Mouse (Mus musculus) kidney, postnatal 0 days (tissue): ENCODE measurements around the gene Hoxb6. TPM values are rescaled to one million over a fixed set of nuclear protein-coding genes. Genes with fewer than 3 reads are reported as not detected.

Experiments
- ATAC-seq: fragments of 200-750 bp; cut with Nextera tagmentation; replicated peaks from 2 replicates; pipeline ENCODE4 v1.8.0; 2017; ENCODE audit warnings: low read depth, moderate number of reproducible peaks, moderate TSS enrichment, moderate library complexity; ENCODE audit not compliant: low FRiP score
- DNase-seq: peaks from one replicate; pipeline ENCODE4 v3.0.0-alpha.2; 2016; ENCODE audit warnings: low spot score
- H3K27ac ChIP-seq: fragments of 300-500 bp; sonication (generic); 2 replicates; pipeline ENCODE4 v1.5.1; 2014; ENCODE audit warnings: mild to moderate bottlenecking
- H3K27me3 ChIP-seq: fragments of 300-500 bp; sonication (generic); 2 replicates; pipeline ENCODE4 v1.6.1; 2014; ENCODE audit warnings: low read length, mixed read lengths; ENCODE audit not compliant: insufficient read depth
- H3K36me3 ChIP-seq: fragments of 300-500 bp; sonication (generic); 2 replicates; pipeline ENCODE4 v1.6.1; 2014; ENCODE audit warnings: low read length, mixed read lengths; ENCODE audit not compliant: insufficient read depth
- H3K4me1 ChIP-seq: fragments of 300-500 bp; sonication (generic); replicated peaks from 2 replicates; pipeline ENCODE4 v1.6.1; 2014; ENCODE audit warnings: antibody characterized with exemption, low read length, mixed read lengths; ENCODE audit not compliant: insufficient read depth
- H3K4me2 ChIP-seq: fragments of 300-500 bp; sonication (generic); 2 replicates; pipeline ENCODE4 v1.6.1; 2014; ENCODE audit warnings: mild to moderate bottlenecking, low read length, moderate library complexity, mixed read lengths
- H3K4me3 ChIP-seq: fragments of 300-500 bp; sonication (generic); replicated peaks from 2 replicates; pipeline ENCODE4 v1.5.1; 2014; ENCODE audit warnings: low read depth, low read length
- H3K9ac ChIP-seq: fragments of 300-500 bp; sonication (generic); 2 replicates; pipeline ENCODE4 v1.6.1; 2014; ENCODE audit warnings: low read depth, low read length
- H3K9me3 ChIP-seq: fragments of 300-500 bp; sonication (generic); replicated peaks from 2 replicates; pipeline ENCODE4 v1.6.1; 2016; ENCODE audit warnings: low read length, inconsistent platforms, mixed read lengths
- CTCF ChIP-seq: IDR thresholded peaks from 2 replicates; pipeline ENCODE4 v1.5.1; 2016; ENCODE audit warnings: antibody characterized with exemption, low read depth, mild to moderate bottlenecking, moderate library complexity
- WGBS: fragments of 180-500 bp; shearing (Covaris S2); extraction: QIAGEN DNeasy Blood & Tissue Kit; methylation state at CpG from one replicate; pipeline ENCODE4 v1.1.7; 2014; 5-methylcytosine and 5-hydroxymethylcytosine counted together
- polyA plus RNA-seq: library from polyadenylated mRNA; unstranded; fragments of >200 nt; fragmentation: Nextera tagmentation; extraction: Ambion mirVana; gene quantifications from 2 replicates; pipeline ENCODE4 v1.2.1, GENCODE M21; 2015

Gene Hoxb6
- polyA plus RNA-seq, 1 experiment from 2014 or later = 45.0 TPM

DNA sequence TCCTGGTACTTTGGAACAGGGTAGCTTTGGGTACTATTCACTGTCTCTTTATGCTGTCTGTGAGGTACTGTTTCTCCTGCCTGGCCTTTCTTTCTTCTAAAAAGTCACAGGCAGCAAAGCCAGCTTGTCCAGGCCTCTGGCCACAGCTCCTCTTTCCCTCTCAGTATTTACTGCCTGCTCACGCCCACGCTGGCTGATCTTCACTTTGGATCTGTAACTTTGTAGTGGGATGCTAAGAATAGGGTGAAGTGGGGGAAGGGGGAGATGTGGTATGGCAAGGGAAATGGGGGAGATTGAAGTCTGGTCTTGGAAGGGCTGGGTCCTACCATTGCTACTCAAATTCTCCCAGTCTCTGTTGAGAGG lies 41.7 kb downstream of the Hoxb6 start:
- Histone ChIP-seq H3K27ac (peak overlapping the region; percentile 96), H3K9me3 (no peaks in the 10 kb centered on the region), H3K4me3 (0 out of 2 replicates have a peak overlapping the region, but pooled peaks have one; percentile 33), H3K36me3 (peaks cover 10% of the 10 kb centered on the region; the same call in 1 of the 2 replicates), H3K9ac (peak overlapping the region; percentile 73; the same call in 1 of the 2 replicates), H3K27me3 (no peaks in the 10 kb centered on the region), H3K4me2 (peak overlapping the region; percentile 72), H3K4me1 (peaks cover 83% of the 10 kb centered on the region)
- 20% methylated on average over 2 of the region's 2 CpGs for WGBS
- ATAC-seq = 0 out of 2 replicates have a peak, but pooled peaks have one; percentile 11
- no peak for TF ChIP-seq CTCF
- DNase-seq = no peak

DNA sequence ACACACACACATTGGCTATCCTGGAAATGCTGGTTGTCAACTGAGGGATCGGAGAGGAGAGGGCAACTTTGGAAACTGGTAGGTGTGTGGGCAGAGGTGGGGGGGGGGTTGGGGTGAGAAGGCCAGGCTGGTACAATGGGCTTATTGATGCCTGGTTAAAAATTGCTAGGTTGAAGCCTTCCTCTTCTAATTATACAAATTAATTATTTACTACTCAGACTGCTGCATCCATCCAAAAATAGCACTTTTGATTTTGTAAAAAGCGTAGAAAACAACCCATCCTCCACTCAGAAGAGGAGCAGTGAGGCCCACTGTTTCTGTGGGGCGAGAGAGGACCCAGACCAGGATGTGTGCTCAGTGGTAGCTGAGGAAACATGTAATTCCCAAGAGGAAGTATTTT lies 42.7 kb downstream of the Hoxb6 start:
- peak overlapping the region; percentile 72 for H3K4me2 ChIP-seq
- TF ChIP-seq CTCF = no peak
- H3K9me3 ChIP-seq = no peaks in the 10 kb centered on the region
- H3K4me1 ChIP-seq = peaks cover 87% of the 10 kb centered on the region
- WGBS = 31% methylated on average over 3 of the region's 3 CpGs
- 0 out of 2 replicates have a peak overlapping the region, but pooled peaks have one; percentile 10 for H3K9ac ChIP-seq
- peak overlapping the region; percentile 96 for H3K27ac ChIP-seq
- H3K4me3 ChIP-seq = no peak overlapping the region
- ATAC-seq = peak; percentile 29; the same call in 1 of the 2 replicates
- H3K36me3 ChIP-seq = peaks cover 10% of the 10 kb centered on the region; the same call in 1 of the 2 replicates
- H3K27me3 ChIP-seq = no peaks in the 10 kb centered on the region
- DNase-seq = no peak

DNA sequence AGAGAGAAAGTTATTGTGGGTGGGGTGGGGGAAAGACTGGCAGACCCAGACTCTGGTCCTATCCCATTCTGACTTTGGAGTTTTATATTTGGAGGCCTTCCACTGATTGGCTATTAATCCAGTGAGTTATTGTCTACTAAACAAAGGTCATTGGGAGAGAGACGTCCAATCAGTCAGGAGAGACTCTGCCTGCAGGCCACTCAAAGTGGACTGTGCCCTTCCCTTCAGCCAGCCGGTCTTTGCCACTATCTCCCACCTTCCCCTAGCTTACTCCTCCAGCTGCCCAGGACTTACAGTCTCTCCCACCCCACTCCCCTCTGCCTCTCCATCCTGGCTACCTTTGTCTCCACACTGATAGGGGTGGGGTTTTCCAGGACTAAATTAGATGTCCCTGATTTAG lies 44.3 kb downstream of the Hoxb6 start:
- Histone ChIP-seq H3K4me3 (no peak overlapping the region), H3K9me3 (no peaks in the 10 kb centered on the region), H3K27me3 (no peaks in the 10 kb centered on the region), H3K9ac (no peak overlapping the region), H3K36me3 (peaks cover 4% of the 10 kb centered on the region; the same call in 1 of the 2 replicates), H3K4me2 (no peak overlapping the region), H3K4me1 (peaks cover 80% of the 10 kb centered on the region), H3K27ac (peak overlapping the region; percentile 95)
- DNase-seq = no peak
- no peak for ATAC-seq
- TF ChIP-seq CTCF = no peak
- 19% methylated on average over 2 of the region's 2 CpGs for WGBS

DNA sequence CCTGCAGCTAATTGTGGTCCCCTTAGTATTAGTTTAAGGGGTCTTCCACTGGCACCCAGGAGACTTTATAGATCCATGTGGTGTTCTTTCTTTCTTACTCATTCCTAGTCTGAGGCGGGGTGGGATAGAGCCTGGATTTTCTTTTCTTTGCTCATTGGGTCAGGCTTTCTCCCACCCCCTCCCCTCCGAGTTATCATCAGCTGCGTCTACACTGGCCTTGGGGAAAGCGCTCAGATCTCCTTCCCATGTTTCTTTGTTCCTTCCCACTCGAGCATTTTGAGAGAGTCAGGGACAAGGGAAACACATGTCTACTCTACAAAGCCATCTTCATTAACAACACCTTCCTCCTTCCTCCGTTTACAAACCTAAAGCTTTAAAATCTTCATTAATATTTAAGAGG lies 44.8 kb downstream of the Hoxb6 start:
- DNase-seq = no peak
- peaks cover 79% of the 10 kb centered on the region for H3K4me1 ChIP-seq
- ATAC-seq = no peak
- peaks cover 4% of the 10 kb centered on the region; the same call in 1 of the 2 replicates for H3K36me3 ChIP-seq
- H3K27me3 ChIP-seq = no peaks in the 10 kb centered on the region
- no peak overlapping the region for H3K9ac ChIP-seq
- no peaks in the 10 kb centered on the region for H3K9me3 ChIP-seq
- TF ChIP-seq CTCF = no peak
- H3K4me2 ChIP-seq = no peak overlapping the region
- WGBS = 41% methylated on average over 6 of the region's 6 CpGs
- no peak overlapping the region for H3K4me3 ChIP-seq
- H3K27ac ChIP-seq = peak overlapping the region; percentile 95

DNA sequence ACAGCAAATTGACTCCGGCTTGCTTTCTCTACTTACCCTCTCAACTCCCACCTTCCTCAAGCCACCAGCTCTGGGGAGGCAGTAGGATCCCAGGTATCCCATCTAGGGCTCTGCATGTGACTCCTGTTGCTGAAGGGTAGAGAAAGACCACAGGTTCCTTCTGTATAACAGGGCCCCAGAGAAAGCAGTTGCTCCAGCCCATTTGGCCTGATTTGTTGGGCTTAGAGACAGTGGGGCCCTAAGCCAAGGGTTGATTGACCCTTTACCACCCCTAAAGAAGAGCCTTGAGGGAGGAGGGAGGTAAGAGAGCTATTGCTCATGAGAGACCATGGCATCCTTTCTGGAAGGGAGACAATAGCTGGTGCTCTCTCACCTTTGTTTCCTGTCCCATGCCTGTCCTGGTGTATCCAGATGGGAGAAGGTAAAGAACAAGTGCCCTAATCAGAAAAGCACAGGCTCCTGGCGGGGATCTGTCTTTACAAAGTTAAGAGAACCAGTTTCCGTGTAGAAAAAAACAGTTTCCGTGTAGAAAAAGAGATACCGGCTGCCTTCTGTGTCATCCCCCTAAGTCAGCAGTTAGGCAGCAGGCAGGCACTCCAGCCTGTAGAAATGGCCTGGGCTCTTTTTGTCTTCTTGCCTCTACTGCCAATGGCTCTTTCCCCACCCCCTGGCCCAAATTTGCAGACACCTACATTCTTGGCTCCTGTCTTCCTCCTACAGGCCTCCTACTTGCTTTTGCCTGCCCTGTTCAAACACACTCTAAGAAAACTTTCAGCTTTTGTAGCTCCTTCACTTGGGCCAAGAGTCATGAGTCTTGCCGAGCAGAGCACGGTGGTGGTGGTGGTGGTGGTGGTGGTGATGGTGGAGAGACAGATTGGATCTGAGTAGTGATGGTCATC lies 46.9 kb downstream of the Hoxb6 start:
- peaks cover 3% of the 10 kb centered on the region for H3K36me3 ChIP-seq
- ATAC-seq = no peak
- DNase-seq = peak; percentile 32
- peak overlapping the region; percentile 95 for H3K27ac ChIP-seq
- no peaks in the 10 kb centered on the region for H3K9me3 ChIP-seq
- no peak overlapping the region for H3K4me3 ChIP-seq
- H3K4me2 ChIP-seq = peak overlapping the region; percentile 82
- no peak for TF ChIP-seq CTCF
- H3K9ac ChIP-seq = no peak overlapping the region
- peaks cover 70% of the 10 kb centered on the region for H3K4me1 ChIP-seq
- no peaks in the 10 kb centered on the region for H3K27me3 ChIP-seq
- WGBS = 33% methylated on average over 7 of the region's 7 CpGs

DNA sequence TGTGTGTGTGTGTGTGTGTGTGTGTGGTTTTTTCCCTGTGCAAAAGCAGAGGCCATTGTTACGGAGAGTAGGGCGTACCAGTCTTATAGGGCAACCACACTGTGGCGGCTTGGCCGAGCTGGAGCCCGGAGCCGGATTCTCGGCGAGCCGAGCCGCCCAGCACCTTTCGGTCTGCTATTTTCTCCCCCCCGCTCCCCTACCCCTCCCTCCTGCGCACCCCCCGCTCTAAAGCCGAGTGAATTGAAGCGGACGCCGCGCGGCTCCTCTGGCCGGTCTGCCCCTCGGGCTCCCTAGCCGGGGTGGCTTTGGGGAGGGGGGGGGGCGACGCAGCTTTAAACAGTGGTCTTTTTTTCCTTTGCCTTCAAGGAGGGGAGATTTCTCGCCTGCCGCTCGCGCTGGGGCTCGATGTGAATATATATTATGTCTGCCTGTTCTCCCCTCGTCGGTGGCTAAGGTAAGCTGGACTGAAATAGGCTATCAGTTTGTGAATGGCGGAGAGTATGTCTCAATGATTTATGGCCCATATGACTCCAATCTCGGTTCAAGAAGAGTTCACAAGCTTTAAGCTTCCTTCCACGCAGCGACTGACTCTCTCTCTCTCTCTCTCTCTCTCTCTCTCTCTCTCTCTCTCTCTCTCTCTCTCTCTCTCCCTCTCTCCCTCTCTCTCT lies 48.6 kb downstream of the Hoxb6 start:
- DNase-seq (peak; percentile 96), ATAC-seq (peak; percentile 71)
- peak overlapping the region; percentile 33 for H3K4me3 ChIP-seq
- WGBS = 2% methylated on average over 32 of the region's 36 CpGs
- no peak for TF ChIP-seq CTCF
- H3K4me1 ChIP-seq = peaks cover 69% of the 10 kb centered on the region
- peak overlapping the region; percentile 73 for H3K9ac ChIP-seq
- H3K27me3 ChIP-seq = no peaks in the 10 kb centered on the region
- H3K36me3 ChIP-seq = peaks cover 14% of the 10 kb centered on the region
- no peaks in the 10 kb centered on the region for H3K9me3 ChIP-seq
- peak overlapping the region; percentile 95 for H3K27ac ChIP-seq
- peak overlapping the region; percentile 82 for H3K4me2 ChIP-seq
